15 mouse cellular contexts compared by ENCODE assay signal in the genomic region with DNA sequence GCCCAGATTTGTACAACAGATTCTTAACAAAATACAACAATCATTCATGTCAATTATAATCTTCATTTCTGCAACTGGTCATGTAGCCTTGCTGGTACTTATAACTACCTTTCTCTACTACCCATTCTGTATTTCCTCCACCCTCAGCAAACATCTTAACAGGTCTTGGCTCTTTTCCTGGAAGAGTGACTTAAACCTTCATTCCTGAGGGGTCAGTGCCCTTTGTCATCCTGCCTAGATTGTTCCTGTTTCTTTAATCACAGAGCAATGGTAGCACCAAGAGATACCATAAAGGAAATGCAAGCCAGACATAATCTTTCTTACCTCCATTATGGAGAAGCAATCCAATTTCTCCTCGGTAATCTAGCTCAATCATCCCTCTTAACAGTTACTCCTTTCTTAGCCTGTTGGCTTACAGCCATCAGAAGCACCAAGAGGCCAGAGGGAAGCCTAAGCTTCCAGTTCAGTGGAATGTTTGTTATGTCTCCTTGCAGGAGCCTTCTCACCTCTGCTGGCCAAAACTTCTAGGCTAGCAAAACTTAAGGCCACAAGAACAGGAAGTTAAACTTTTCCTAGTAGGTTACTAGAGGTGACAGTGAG.
"Had no signal": no experiment of that assay in that cellular context is flagged by ENCODE, and none has a peak within 500 bp of the region (broad histone marks: within the 10 kb centered on the region; RNA-seq: fewer than 3 reads in every experiment).

No protein-coding gene starts in this region.

- H3K4me2 ChIP-seq: limb, embryonic 13.5 days; liver, embryonic 11.5 days; liver, embryonic 15.5 days; lung, embryonic 15.5 days; neural tube, embryonic 15.5 days had no signal

- H3K36me3 ChIP-seq: limb, embryonic 13.5 days; liver, embryonic 15.5 days; lung, embryonic 15.5 days had no signal

- H3K9ac ChIP-seq: limb, embryonic 13.5 days; liver, embryonic 15.5 days; lung, embryonic 15.5 days; neural tube, embryonic 15.5 days had no signal

- H3K4me1 ChIP-seq: limb, embryonic 13.5 days; midbrain, embryonic 10.5 days; neural tube, embryonic 15.5 days had no signal

- H3K27ac ChIP-seq: limb, embryonic 13.5 days; liver, embryonic 15.5 days; lung, embryonic 15.5 days; midbrain, embryonic 10.5 days; neural tube, embryonic 15.5 days; stomach, postnatal 0 days had no signal

- DNase-seq: kidney, postnatal 10 days; kidney, postnatal 4 days; left cerebral cortex, postnatal 4 days; midbrain, embryonic 14.5 days; right cerebral cortex, adult 18-20 months; thymus, postnatal 4 days had no signal

- H3K4me3 ChIP-seq: limb, embryonic 13.5 days; liver, embryonic 15.5 days; lung, embryonic 15.5 days; midbrain, embryonic 10.5 days; myocyte; neural tube, embryonic 15.5 days had no signal

- ATAC-seq: inflammation-experienced regulatory T-cells, adult 6 months had no signal

- H3K9me3 ChIP-seq: limb, embryonic 13.5 days; liver, embryonic 15.5 days; lung, embryonic 15.5 days; midbrain, embryonic 10.5 days; neural tube, embryonic 15.5 days had no signal

- H3K27me3 ChIP-seq: limb, embryonic 13.5 days; liver, embryonic 15.5 days; lung, embryonic 15.5 days; neural tube, embryonic 15.5 days had no signal
